Mouse (Mus musculus): ENCODE measurements around the gene Lingo2. TPM values are rescaled to one million over a fixed set of nuclear protein-coding genes. Genes with fewer than 3 reads are reported as not detected.
"Not testable (repeated sequence)": the region's sequence is repeated elsewhere in the genome, so short reads cannot be mapped to it uniquely, and the experiment has no call there.

The Lingo2 gene
- polyA plus RNA-seq, 1 experiment from 2014 or later: not detected

DNA sequence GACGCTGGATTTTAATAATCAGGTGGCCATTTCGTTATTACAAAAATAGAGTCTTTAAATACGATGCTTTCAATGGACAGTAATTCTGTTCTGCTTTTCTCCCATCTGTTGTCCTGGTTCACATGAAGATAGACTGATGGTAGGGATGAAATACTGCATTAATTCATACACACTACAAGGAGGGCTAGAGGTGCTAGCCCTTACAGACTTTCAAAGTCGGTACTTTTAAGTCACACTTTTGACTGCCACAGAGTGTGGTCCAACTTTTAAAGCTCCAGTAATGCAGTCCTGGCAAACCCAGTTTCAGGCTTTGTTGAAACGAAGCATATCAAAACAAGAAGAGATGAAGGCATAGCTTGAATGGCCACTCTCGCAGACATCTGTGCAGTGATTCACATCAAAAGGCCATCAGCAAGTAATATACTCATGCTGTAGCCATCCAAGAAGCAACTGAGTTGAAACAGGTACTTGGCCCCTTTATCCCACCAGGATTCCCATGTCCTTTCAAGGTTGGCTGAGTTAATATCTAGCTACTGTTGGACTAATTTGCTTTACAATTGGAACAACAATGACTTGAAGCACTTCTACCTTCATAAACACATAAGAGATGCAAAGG, 872.5 kb downstream of the Lingo2 start:
- Histone ChIP-seq H3K79me2 (ENCODE audit: inconsistent target) (no peaks in the 10 kb centered on the region), H3K27ac (no peak overlapping the region), H3K36me3 (ENCODE audit: inconsistent target) (no peaks in the 10 kb centered on the region), H3K4me3 (ENCODE audit: inconsistent target) (no peak overlapping the region)
- 95% methylated on average over 6 of the region's 6 CpGs for WGBS (ENCODE audit: missing documents)

DNA sequence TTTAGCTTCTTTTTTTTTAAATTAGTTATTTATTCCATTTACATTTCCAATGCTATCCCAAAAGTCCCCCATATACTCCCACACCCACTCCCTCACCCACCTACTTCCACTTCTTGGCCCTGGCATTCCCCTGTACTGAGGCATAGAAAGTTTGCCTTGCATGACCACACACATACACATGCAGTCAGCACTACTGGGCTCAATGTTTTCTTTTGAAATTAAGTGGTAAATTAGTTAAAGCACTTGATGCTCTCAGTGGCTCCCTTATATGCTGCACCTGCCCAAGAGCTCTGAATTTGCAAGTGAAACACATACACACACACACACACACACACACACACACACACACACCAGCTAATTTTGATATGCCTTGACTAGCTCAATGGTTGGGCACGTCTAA, 886.8 kb downstream of the Lingo2 start:
- H3K79me2 ChIP-seq (ENCODE audit: inconsistent target); H3K36me3 ChIP-seq (ENCODE audit: inconsistent target); H3K27ac ChIP-seq; H3K4me3 ChIP-seq (ENCODE audit: inconsistent target): not testable (repeated sequence)
- 88% methylated on average over 1 of the region's 1 CpGs for WGBS (ENCODE audit: missing documents)

DNA sequence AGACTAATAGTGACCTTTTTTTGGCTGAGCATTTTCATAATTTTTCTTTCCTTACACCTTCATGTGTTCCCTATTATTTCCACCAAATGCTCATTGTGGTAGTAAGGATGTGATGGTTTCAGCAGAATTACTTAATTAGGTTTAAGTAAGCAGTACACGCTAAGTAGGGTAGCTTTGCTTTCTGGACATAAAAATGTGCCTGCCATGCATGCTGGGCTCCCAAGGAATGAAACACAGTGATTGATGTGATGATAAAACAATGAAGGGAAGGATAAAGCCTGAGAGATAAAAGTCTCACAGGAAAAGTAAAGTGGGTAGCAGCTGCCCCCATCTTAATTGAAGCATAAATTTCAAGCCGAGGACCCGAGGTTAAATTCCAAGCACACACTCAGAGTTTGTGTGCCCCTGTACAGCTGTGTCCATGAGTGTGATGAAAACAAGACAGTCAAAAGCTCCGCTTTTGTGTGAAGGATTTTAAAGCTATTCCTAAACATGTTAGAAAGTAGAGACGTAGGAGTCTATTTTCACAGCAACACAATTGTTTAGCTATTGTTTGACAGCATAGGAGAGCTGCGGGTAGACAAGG, 898.7 kb downstream of the Lingo2 start:
- WGBS (ENCODE audit: missing documents): 86% methylated on average over 6 of the region's 6 CpGs
- no peak overlapping the region for H3K27ac ChIP-seq
- no peak overlapping the region for H3K4me3 ChIP-seq (ENCODE audit: inconsistent target)
- H3K36me3 ChIP-seq (ENCODE audit: inconsistent target): no peaks in the 10 kb centered on the region
- H3K79me2 ChIP-seq (ENCODE audit: inconsistent target): no peaks in the 10 kb centered on the region

DNA sequence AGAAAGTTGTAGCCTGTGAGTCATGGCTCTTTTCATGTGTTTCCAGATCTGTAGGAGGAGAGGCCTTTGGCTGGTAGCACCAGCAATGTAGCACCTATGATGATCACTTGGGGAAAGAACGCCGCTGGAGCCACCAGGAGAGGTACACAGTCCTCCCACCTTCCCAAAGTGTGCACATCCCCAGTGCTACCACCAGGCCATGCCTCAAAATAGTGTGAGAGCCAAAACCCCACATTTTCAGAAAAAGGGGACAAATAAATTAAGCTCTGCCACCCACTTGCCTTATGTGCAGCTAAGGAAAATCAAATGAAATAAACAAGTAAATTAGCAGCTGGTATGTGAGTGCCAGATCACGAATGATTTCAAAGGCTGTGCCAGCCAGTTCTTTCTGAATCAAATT, 911.2 kb downstream of the Lingo2 start:
- Histone ChIP-seq H3K79me2 (ENCODE audit: inconsistent target) (no peaks in the 10 kb centered on the region), H3K4me3 (ENCODE audit: inconsistent target) (no peak overlapping the region), H3K36me3 (ENCODE audit: inconsistent target) (no peaks in the 10 kb centered on the region), H3K27ac (no peak overlapping the region)
- WGBS (ENCODE audit: missing documents): 85% methylated on average over 3 of the region's 3 CpGs

DNA sequence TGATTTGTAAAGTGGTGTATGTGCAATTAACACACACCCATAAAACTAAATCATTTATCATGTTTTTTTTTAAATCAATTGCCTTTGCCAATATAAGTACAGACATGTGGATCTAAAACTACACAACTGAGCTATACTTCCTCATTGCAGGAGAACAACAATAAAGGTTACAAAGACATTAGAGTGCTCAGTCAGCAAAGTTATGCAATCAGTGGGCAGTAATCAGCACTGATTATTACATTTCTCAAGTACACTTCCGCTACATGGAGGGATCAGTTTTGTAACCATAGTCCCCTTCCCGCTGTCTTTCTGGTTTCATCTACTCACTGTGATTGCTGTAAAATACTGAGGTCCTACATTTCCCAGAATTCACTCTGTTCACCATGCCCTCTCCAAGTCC, 912.8 kb downstream of the Lingo2 start:
- no peak overlapping the region for H3K4me3 ChIP-seq (ENCODE audit: inconsistent target)
- no peaks in the 10 kb centered on the region for H3K36me3 ChIP-seq (ENCODE audit: inconsistent target)
- H3K27ac ChIP-seq: no peak overlapping the region
- WGBS (ENCODE audit: missing documents): 100% methylated on average over 2 of the region's 2 CpGs
- H3K79me2 ChIP-seq (ENCODE audit: inconsistent target): no peaks in the 10 kb centered on the region

DNA sequence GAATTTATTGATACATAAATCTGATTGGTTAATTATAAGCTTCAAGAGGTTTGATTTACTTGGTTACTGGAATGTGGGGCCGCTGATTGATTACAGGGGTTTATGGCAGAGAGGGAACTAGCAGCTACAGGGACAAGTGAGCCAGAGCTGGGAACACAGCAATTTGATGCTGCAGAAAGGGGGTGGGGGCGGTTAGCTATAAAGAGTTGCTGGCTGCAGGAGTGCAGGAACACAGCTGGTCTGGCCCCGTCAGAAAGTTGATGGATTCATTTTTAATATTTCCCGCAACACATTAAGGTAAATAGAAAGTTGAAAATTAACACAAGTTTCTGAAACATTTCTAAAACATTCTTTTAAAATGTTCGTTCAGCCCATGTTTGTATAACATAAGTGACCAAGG, 919.5 kb downstream of the Lingo2 start:
- H3K36me3 ChIP-seq (ENCODE audit: inconsistent target): no peaks in the 10 kb centered on the region
- no peak overlapping the region for H3K27ac ChIP-seq
- H3K4me3 ChIP-seq (ENCODE audit: inconsistent target): no peak overlapping the region
- WGBS (ENCODE audit: missing documents): 78% methylated on average over 5 of the region's 5 CpGs
- H3K79me2 ChIP-seq (ENCODE audit: inconsistent target): no peaks in the 10 kb centered on the region

DNA sequence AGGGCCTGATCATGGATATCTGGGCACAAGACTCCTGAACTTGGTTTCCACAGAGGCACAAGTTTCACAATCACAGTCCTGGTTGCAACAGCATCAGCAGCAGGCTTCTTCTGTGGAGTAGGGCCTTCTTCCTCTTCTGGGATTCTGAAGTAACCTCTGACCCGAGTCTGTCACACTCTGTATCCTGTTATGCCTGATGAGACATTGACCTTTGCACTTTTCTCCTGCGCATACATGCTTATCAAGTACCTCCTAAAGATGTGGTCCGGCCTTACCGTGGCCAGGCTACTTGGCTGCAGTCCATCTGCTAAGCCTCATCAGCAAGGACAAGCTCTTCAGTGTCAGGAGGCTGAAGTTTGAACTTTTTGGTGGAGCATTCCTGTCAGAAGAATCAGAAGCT, 937.4 kb downstream of the Lingo2 start:
- Histone ChIP-seq H3K4me3 (ENCODE audit: inconsistent target) (no peak overlapping the region), H3K36me3 (ENCODE audit: inconsistent target) (no peaks in the 10 kb centered on the region), H3K79me2 (ENCODE audit: inconsistent target) (no peaks in the 10 kb centered on the region), H3K27ac (no peak overlapping the region)
- WGBS (ENCODE audit: missing documents): 78% methylated on average over 4 of the region's 4 CpGs

DNA sequence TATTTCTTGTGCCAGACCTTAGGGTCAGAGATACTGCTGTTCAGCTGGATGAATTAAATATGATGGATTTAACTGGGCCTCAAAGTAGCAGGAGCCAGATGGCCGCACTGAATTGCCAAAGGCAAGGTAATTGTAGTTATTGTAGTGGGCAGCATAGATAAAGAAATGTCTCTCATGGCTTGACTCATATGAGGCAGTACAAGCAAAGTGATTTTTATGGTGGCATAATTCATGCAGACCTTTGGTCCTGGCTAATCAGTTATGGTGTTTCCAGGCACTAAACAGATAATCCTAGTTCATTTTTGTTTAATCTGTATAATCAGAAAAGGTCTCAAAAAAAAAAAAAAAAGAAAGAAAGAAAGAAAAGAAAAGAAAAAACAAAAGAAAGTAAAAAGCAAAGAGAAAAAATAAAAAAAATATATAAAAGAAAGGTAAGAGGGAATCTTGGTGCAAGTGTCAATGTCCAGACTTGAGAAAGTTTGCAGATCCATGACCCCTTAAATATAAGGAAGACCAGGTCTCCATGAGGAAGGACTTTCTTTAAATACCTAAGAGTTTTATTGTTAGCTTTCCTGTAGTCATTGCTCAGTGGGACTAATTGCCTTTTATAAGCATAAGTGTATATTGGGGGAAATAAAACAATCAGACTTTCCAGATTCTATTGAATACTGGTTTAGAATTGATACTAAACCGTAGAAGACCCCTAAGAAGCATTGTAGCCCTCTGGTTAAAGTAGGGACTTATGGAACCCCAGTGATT, 959.4 kb downstream of the Lingo2 start:
- Histone ChIP-seq H3K27ac (no peak overlapping the region), H3K36me3 (ENCODE audit: inconsistent target) (no peaks in the 10 kb centered on the region), H3K79me2 (ENCODE audit: inconsistent target) (no peaks in the 10 kb centered on the region), H3K4me3 (ENCODE audit: inconsistent target) (no peak overlapping the region)
- WGBS (ENCODE audit: missing documents): 78% methylated on average over 2 of the region's 2 CpGs

DNA sequence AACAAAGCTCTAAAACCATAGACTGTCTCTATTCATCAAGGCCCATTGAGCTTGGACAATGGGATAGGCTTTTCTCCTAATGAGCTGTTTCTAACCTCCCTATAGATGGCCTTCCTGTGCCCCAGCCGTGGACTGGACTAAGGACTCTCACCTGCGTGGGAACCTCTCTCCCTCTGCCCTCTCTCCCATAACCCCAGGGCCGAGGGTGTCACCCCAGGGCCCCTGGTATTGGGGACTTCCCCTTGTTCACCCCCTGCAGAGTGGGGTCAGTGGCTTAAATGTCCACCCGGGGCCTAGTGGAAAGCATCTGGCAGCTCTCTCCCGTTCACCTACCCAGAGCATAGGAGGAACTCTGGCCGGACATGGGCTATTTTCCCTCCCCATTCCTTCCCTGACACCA, 965.5 kb downstream of the Lingo2 start:
- no peaks in the 10 kb centered on the region for H3K36me3 ChIP-seq (ENCODE audit: inconsistent target)
- 84% methylated on average over 6 of the region's 6 CpGs for WGBS (ENCODE audit: missing documents)
- H3K27ac ChIP-seq: no peak overlapping the region
- H3K79me2 ChIP-seq (ENCODE audit: inconsistent target): no peaks in the 10 kb centered on the region
- no peak overlapping the region for H3K4me3 ChIP-seq (ENCODE audit: inconsistent target)

DNA sequence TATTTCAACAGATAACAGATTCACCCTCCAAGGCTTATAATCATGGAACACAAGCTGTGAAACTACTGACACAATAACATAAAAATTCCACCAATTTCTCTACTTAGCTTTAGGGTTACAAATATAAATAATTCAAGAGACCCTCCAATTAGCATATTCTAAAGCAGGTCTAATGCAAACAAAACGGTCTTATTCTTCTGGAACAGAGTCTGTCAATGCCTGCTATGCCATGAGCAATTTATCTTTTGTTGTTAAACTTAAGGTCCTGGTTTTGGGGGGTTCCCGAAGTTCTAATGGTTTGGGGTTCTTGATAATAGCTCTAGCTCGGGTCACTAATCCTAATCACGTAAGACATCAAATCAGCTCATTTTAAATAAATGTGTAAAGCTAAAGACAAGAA, 988.0 kb downstream of the Lingo2 start:
- H3K36me3 ChIP-seq (ENCODE audit: inconsistent target): no peaks in the 10 kb centered on the region
- no peaks in the 10 kb centered on the region for H3K79me2 ChIP-seq (ENCODE audit: inconsistent target)
- no peak overlapping the region for H3K4me3 ChIP-seq (ENCODE audit: inconsistent target)
- no peak overlapping the region for H3K27ac ChIP-seq
- WGBS (ENCODE audit: missing documents): 87% methylated on average over 4 of the region's 4 CpGs

DNA sequence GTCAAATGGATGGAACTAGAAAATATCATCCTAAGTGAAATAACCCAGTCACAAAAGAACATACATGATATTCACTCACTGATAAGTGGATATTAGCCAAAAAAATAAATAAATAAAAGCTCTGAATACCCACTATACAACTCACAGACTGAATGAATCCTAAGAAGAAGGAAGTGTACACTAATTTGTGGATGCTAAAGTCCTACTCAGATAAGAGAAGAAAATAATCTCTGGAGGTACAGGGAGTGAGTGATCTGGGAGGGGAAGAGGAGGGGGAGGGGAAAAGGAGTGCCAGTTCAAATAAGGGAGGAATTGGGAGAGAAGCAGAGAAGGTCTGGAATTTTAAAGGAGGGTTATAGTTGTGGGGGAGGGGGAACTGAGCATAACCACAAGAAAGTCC, 999.7 kb downstream of the Lingo2 start:
- Histone ChIP-seq H3K27ac (no peak overlapping the region), H3K79me2 (ENCODE audit: inconsistent target) (no peaks in the 10 kb centered on the region), H3K36me3 (ENCODE audit: inconsistent target) (no peaks in the 10 kb centered on the region), H3K4me3 (ENCODE audit: inconsistent target) (no peak overlapping the region)

DNA sequence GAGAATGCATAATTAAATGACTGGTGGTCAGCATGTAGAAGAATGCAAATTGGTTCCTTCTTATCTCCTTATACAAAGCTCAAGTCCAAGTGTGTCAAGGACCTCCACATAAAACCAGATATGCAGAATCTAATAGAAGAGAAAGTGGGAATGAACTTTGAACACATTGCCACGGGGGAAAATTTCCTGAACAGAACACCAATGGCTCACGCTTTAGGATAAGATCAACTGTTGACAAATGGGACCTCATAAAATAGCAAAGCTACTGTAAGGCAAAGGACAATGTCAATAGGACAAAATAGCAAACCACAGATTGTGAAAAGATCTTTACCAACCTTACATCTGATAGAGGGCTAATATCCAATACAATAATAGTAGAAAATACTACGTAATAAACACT, 1000.3 kb downstream of the Lingo2 start:
- H3K4me3 ChIP-seq (ENCODE audit: inconsistent target): no peak overlapping the region
- no peaks in the 10 kb centered on the region for H3K79me2 ChIP-seq (ENCODE audit: inconsistent target)
- whole genome bisulfite sequencing (ENCODE audit: missing documents): 93% methylated on average over 3 of the region's 3 CpGs
- H3K27ac ChIP-seq: no peak overlapping the region
- no peaks in the 10 kb centered on the region for H3K36me3 ChIP-seq (ENCODE audit: inconsistent target)

DNA sequence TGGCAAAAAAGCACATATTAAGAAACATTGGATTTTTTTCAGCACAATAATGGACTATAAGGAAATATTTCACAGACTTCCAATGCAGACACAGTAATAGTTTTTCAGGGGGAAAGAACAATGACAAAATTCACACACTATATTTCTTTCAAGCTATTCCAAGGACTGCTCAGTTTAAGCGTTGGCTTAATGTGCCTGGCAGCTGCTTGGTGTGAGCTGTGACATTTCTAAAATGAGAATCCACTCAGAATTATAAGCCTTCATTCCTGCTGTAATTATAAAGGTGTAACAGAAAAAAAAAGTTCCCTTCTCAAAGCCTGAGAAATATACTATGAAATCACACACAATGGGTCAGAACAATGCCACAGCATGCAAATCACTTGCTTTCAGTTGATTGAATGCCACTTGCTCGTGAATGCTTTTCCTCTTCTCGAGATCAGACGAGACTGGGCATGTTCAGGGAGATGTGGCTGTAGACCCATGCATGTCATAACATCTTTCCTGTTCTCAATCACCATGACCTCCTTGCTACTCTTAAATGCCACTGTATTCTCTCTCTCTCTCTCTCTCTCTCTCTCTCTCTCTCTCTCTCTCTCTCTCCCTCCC, 1017.4 kb downstream of the Lingo2 start:
- Histone ChIP-seq H3K79me2 (ENCODE audit: inconsistent target) (no peaks in the 10 kb centered on the region), H3K27ac (no peak overlapping the region), H3K4me3 (ENCODE audit: inconsistent target) (no peak overlapping the region), H3K36me3 (ENCODE audit: inconsistent target) (no peaks in the 10 kb centered on the region)
- 76% methylated on average over 4 of the region's 4 CpGs for WGBS (ENCODE audit: missing documents)

DNA sequence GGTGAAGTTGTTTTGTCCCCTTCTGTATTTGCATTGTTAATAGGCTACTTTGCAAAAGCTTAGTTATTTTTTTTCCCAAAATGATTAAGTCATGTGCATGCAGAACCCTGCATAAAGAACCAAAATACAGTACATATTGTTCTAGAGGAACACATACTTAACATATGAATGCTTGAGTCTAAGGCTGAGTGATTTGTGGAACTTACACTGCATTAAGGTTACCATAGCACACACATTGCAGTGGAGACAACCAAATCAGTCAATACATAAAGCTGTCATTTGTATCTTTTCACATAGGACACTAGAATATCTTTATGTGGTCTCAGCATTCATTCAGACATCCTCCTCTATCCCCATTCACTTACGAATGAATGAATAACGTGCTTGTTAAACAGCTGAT, 1023.8 kb downstream of the Lingo2 start:
- 78% methylated on average over 2 of the region's 2 CpGs for WGBS (ENCODE audit: missing documents)
- no peak overlapping the region for H3K27ac ChIP-seq

DNA sequence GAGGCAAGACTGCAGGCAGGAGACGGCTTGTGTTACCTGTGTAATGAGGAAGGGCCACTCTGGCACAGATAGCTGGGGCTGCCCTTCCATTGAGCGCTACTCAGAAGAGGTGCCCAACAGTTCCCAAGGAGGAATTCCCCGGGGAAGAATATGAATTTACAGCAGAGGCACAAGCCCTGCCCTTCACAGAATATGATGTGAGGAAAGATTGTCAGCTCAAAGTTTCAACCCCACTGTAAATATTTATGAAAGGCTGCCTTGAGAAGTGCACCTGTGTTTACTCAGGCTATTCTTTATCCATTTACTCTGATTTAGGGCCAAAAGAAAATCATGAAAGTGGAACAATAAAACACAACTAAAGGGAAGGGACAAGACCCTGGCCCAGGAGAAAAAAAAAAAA, 1034.1 kb downstream of the Lingo2 start:
- Histone ChIP-seq H3K79me2 (ENCODE audit: inconsistent target) (no peaks in the 10 kb centered on the region), H3K27ac (no peak overlapping the region), H3K36me3 (ENCODE audit: inconsistent target) (no peaks in the 10 kb centered on the region), H3K4me3 (ENCODE audit: inconsistent target) (no peak overlapping the region)
- WGBS (ENCODE audit: missing documents): 81% methylated on average over 3 of the region's 3 CpGs

More for the DNA sequence above, 1023.8 kb downstream of the Lingo2 start:
- Histone ChIP-seq H3K4me3 (ENCODE audit: inconsistent target) (no peak overlapping the region), H3K36me3 (ENCODE audit: inconsistent target) (no peaks in the 10 kb centered on the region), H3K79me2 (ENCODE audit: inconsistent target) (no peaks in the 10 kb centered on the region)

Data from macrophage (primary cell).